ENCODE assay signal across 9 mouse cellular contexts in the genomic region with DNA sequence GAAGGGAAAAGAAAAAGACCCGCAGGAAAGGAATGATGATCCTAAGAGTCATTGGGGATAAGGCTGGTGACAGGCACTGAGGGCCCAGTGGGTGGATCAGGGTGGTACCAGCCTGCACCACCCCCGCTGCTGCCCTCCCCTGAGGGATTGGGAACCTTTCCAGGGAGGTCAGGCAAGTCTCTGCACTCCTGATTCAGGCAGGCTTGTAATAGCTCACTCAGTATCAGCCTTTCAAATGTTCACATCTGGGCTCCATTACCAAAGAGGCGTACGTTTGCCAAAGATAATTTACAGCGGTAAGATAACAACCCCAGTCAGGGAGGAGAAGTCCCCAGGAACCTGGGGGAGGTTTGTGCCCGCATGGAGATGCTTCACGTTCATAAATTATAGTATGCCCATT.
DNase-seq lines count a peak whose midpoint lies in the region; ATAC-seq lines count a peak whose summit lies in the region.
"Had no signal": no experiment of that assay in that cellular context is flagged by ENCODE, and none has a peak within 500 bp of the region (broad histone marks: within the 10 kb centered on the region; RNA-seq: fewer than 3 reads in every experiment).

No protein-coding gene starts in this region.

- H3K4me1 ChIP-seq in neural tube, embryonic 13.5 days (replicated peaks): peaks cover 45% of the 10 kb centered on the region
- H3K4me1 ChIP-seq in hindbrain, embryonic 10.5 days (replicated peaks): peaks cover 33% of the 10 kb centered on the region

- no peak overlapping the region for H3K4me2 ChIP-seq in neural tube, embryonic 13.5 days

- H3K4me3 ChIP-seq in neural tube, embryonic 13.5 days: no peak overlapping the region
- H3K4me3 ChIP-seq in hindbrain, embryonic 10.5 days: no peak overlapping the region

- intact Hi-C loops in heart, postnatal 14 days (cut with DNase I): no loop called here

- peak; percentile 7 to 12 for DNase-seq in cerebellum, adult 18-20 months
- no peak for DNase-seq in cerebellum, postnatal 36 days
- DNase-seq in neural tube, embryonic 10.5 days (ENCODE audit: extremely low spot score, low spot score): no peak
- peak; percentile 16 to 30 for DNase-seq in heart, postnatal 14 days
- peak; percentile 32 for DNase-seq in telencephalon, adult 2 months (ENCODE audit: low read depth, low spot score)
- DNase-seq in hindbrain, embryonic 10.5 days (ENCODE audit: low spot score): no peak
- no peak for DNase-seq in thymus, postnatal 4 days
- DNase-seq: retina, postnatal 1 day had no signal

- no peak overlapping the region for H3K9ac ChIP-seq in neural tube, embryonic 13.5 days

- peak overlapping the region; percentile 54; the same call in 1 of the 2 replicates for H3K27ac ChIP-seq in neural tube, embryonic 13.5 days (replicated peaks)
- H3K27ac ChIP-seq in hindbrain, embryonic 10.5 days: no peak overlapping the region

- peak; percentile 45; the same call in 1 of the 2 replicates for ATAC-seq in neural tube, embryonic 13.5 days (ENCODE audit: low read depth)

- WGBS in neural tube, embryonic 13.5 days: 23% methylated on average over 7 of the region's 7 CpGs
- 55% methylated on average over 7 of the region's 7 CpGs for WGBS in hindbrain, embryonic 10.5 days

- no peaks in the 10 kb centered on the region for H3K27me3 ChIP-seq in neural tube, embryonic 13.5 days
- H3K27me3 ChIP-seq in hindbrain, embryonic 10.5 days (ENCODE audit: insufficient read depth, poor library complexity, severe bottlenecking): no peaks in the 10 kb centered on the region

- no peaks in the 10 kb centered on the region for H3K9me3 ChIP-seq in neural tube, embryonic 13.5 days
- no peaks in the 10 kb centered on the region for H3K9me3 ChIP-seq in hindbrain, embryonic 10.5 days

- H3K36me3 ChIP-seq in neural tube, embryonic 13.5 days: no peaks in the 10 kb centered on the region
- H3K36me3 ChIP-seq in hindbrain, embryonic 10.5 days: peaks cover 16% of the 10 kb centered on the region

Comparison
In these comparisons a context has a peak if more than half of its experiments do, and no peak if none do; other contexts are left out.
1. DNase-seq: peak in cerebellum, adult 18-20 months (2 of 2), heart, postnatal 14 days (2 of 2) and telencephalon, adult 2 months (single experiment); none in cerebellum, postnatal 36 days (0 of 2), neural tube, embryonic 10.5 days (single experiment), hindbrain, embryonic 10.5 days (single experiment) and thymus, postnatal 4 days (single experiment).